Mouse (Mus musculus): ENCODE measurements around the gene Slc22a15. TPM values are rescaled to one million over a fixed set of nuclear protein-coding genes. Genes with fewer than 3 reads are reported as not detected.

Gene Slc22a15
- total RNA-seq (2021), result 1 to 10 TPM; 2.9 to 3.4 TPM
- long read RNA-seq, experiment 1, full-length matches to known transcripts, result 2 of 3 reads
- long read RNA-seq, experiment 1, partial matches to known transcripts, result 0 of 3 reads
- long read RNA-seq, experiment 1, other reads (novel, unspliced or antisense), result 1 of 3 reads
- long read RNA-seq, experiment 2, full-length matches to known transcripts, result 2 of 3 reads
- long read RNA-seq, experiment 2, partial matches to known transcripts, result 0 of 3 reads
- long read RNA-seq, experiment 2, other reads (novel, unspliced or antisense), result 1 of 3 reads

- intact Hi-C loops (cut with DNase I), result loop anchor here (10.0 kb wide), 1 partner anchor 319 kb away; the partner anchor contains the start of gene Atp1a1
- DNase-seq, result peak; percentile 80 to 81
Observed at GRCm38 (mm10) chr3:101923843-101924740, at the start of gene Slc22a15. TSS of gene Slc22a15 (minus strand) at chr3:101924453.

GRCm38 (mm10) chr3:101966825-101967558 is 42.7 kb upstream of the Slc22a15 start:
- DNase-seq, result no peak
- intact Hi-C loops (cut with DNase I), result no loop called here

- intact Hi-C loops (cut with DNase I), result no loop called here
- no peak for DNase-seq
Observed at GRCm38 (mm10) chr3:101964352-101964751, 40.1 kb upstream of the Slc22a15 start.

- intact Hi-C loops (cut with DNase I), result no loop called here
- DNase-seq, result no peak
Observed at GRCm38 (mm10) chr3:101963501-101963900, 39.2 kb upstream of the Slc22a15 start.

GRCm38 (mm10) chr3:101961146-101961835 is 37.0 kb upstream of the Slc22a15 start:
- DNase-seq, result no peak
- intact Hi-C loops (cut with DNase I), result no loop called here

- intact Hi-C loops (cut with DNase I), result no loop called here
- DNase-seq, result no peak
Observed at GRCm38 (mm10) chr3:101958047-101958446, 33.8 kb upstream of the Slc22a15 start.

GRCm38 (mm10) chr3:101953506-101953905 is 29.3 kb upstream of the Slc22a15 start:
- no peak for DNase-seq
- intact Hi-C loops (cut with DNase I), result no loop called here

- intact Hi-C loops (cut with DNase I), result no loop called here
Observed at GRCm38 (mm10) chr3:101952577-101952976, 28.3 kb upstream of the Slc22a15 start.

GRCm38 (mm10) chr3:101948572-101948971 is 24.3 kb upstream of the Slc22a15 start:
- intact Hi-C loops (cut with DNase I), result no loop called here
- peak; percentile 8 to 35 for DNase-seq

More at GRCm38 (mm10) chr3:101952577-101952976, 28.3 kb upstream of the Slc22a15 start:
- no peak for DNase-seq

GRCm38 (mm10) chr3:101947250-101947649 is 23.0 kb upstream of the Slc22a15 start:
- no peak for DNase-seq
- intact Hi-C loops (cut with DNase I), result no loop called here

GRCm38 (mm10) chr3:101945257-101945656 is 21.0 kb upstream of the Slc22a15 start:
- DNase-seq, result no peak
- intact Hi-C loops (cut with DNase I), result no loop called here

- intact Hi-C loops (cut with DNase I), result no loop called here
- no peak for DNase-seq
Observed at GRCm38 (mm10) chr3:101940418-101940817, 16.2 kb upstream of the Slc22a15 start.

GRCm38 (mm10) chr3:101939865-101940264 is 15.6 kb upstream of the Slc22a15 start:
- no peak for DNase-seq
- intact Hi-C loops (cut with DNase I), result no loop called here

GRCm38 (mm10) chr3:101939152-101939551 is 14.9 kb upstream of the Slc22a15 start:
- no peak for DNase-seq
- intact Hi-C loops (cut with DNase I), result no loop called here

- intact Hi-C loops (cut with DNase I), result no loop called here
- no peak for DNase-seq
Observed at GRCm38 (mm10) chr3:101936369-101936768, 12.1 kb upstream of the Slc22a15 start.

- DNase-seq, result no peak
- intact Hi-C loops (cut with DNase I), result no loop called here
Observed at GRCm38 (mm10) chr3:101933820-101934219, 9.6 kb upstream of the Slc22a15 start.

GRCm38 (mm10) chr3:101929105-101929876 is 5.0 kb upstream of the Slc22a15 start:
- intact Hi-C loops (cut with DNase I), result loop anchor here (10.0 kb wide), 1 partner anchor 324 kb away; the partner anchor contains the start of gene Atp1a1
- no peak for DNase-seq

- intact Hi-C loops (cut with DNase I), result loop anchor here (10.0 kb wide), 1 partner anchor 322 kb away; the partner anchor contains the start of gene Atp1a1
- DNase-seq, result no peak
Observed at GRCm38 (mm10) chr3:101926636-101927035, 2.4 kb upstream of the Slc22a15 start.

- peak; percentile 26 to 31 for DNase-seq
- intact Hi-C loops (cut with DNase I), result loop anchor here (10.0 kb wide), 1 partner anchor 321 kb away; the partner anchor contains the start of gene Atp1a1
Observed at GRCm38 (mm10) chr3:101925663-101926062, 1.4 kb upstream of the Slc22a15 start.
